Mouse (Mus musculus) macrophage (primary cell): Measurements from ENCODE around the gene Prss2. TPM values are rescaled to one million over a fixed set of nuclear protein-coding genes. Genes with fewer than 3 reads are reported as not detected.
"Not testable (repeated sequence)": the region's sequence is repeated elsewhere in the genome, so short reads cannot be mapped to it uniquely, and the experiment has no call there.

Experiments used
- H3K27ac ChIP-seq: fragments of 350-480 bp; formaldehyde crosslinking; 2 replicates; pipeline ENCODE4 v1.9.0; 2021
- H3K36me3 ChIP-seq: fragments of 350-480 bp; formaldehyde crosslinking; 2 replicates; pipeline ENCODE4 v1.9.0; 2021; ENCODE audit errors: inconsistent target
- H3K4me3 ChIP-seq: fragments of 350-480 bp; formaldehyde crosslinking; 2 replicates; pipeline ENCODE4 v1.9.0; 2021; ENCODE audit errors: inconsistent target
- H3K79me2 ChIP-seq: fragments of 350-480 bp; formaldehyde crosslinking; 2 replicates; pipeline ENCODE4 v1.9.0; 2021; ENCODE audit errors: inconsistent target
- WGBS: methylation state at CpG from one replicate; pipeline ENCODE4 v1.1.7; 2026; ENCODE audit warnings: inconsistent platforms; ENCODE audit not compliant: missing documents; 5-methylcytosine and 5-hydroxymethylcytosine counted together
- polyA plus RNA-seq: library from polyadenylated mRNA; stranded (reverse); fragments of 250-400 nt; gene quantifications from 3 replicates; pipeline ENCODE4 v1.2.4, GENCODE M21; 2018; ENCODE audit warnings: inconsistent platforms

Gene Prss2
- polyA plus RNA-seq, 1 experiment from 2014 or later = not detected

DNA sequence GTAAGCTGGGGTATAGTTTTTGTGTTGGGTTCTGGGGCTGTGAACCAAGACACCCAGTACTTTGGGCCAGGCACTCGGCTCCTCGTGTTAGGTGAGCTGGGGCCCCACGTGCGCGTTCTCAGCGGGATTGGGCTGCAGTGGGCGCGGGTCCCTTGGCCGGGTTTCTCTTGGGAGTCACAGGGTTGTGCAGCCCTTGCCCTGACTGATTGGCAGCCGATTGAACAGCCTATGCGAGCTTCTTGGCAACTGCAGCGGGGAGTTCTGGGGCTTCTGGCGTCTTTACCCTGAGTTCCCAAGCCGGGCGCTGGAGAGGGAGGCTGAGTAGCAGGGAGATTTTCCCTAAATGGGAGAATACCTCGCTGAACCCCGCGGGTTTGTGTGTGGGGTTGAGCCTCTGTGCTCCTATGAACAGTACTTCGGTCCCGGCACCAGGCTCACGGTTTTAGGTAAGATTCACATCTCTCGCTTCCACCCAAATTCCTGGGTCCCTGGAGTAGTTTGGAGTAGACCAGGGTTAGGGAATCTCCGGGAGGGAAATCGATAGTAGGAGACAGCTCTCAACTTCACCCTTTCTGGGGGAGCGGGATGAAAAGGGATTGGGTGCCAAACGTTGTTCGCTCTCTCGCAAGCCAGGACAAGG lies 21.9 kb downstream of the Prss2 start:
- Histone ChIP-seq H3K27ac (no peak overlapping the region), H3K36me3 (no peaks in the 10 kb centered on the region), H3K4me3 (no peak overlapping the region), H3K79me2 (no peaks in the 10 kb centered on the region)
- WGBS = 42% methylated on average over 28 of the region's 28 CpGs

GRCm38 (mm10) chr6:41544381-41544924 lies 22.9 kb downstream of the Prss2 start:
- 82% methylated on average over 5 of the region's 5 CpGs for WGBS
- Histone ChIP-seq H3K4me3 (no peak overlapping the region), H3K79me2 (no peaks in the 10 kb centered on the region), H3K27ac (no peak overlapping the region), H3K36me3 (no peaks in the 10 kb centered on the region)

- Histone ChIP-seq H3K36me3 (no peaks in the 10 kb centered on the region), H3K79me2 (no peaks in the 10 kb centered on the region), H3K4me3 (no peak overlapping the region), H3K27ac (no peak overlapping the region)
- 97% methylated on average over 4 of the region's 4 CpGs for WGBS
Measured at GRCm38 (mm10) chr6:41545266-41545665, 23.7 kb downstream of the Prss2 start.

GRCm38 (mm10) chr6:41547056-41547650 lies 25.6 kb downstream of the Prss2 start:
- Histone ChIP-seq H3K4me3 (no peak overlapping the region), H3K27ac (no peak overlapping the region)
- 99% methylated on average over 5 of the region's 5 CpGs for WGBS

GRCm38 (mm10) chr6:41548286-41548685 lies 26.7 kb downstream of the Prss2 start:
- Histone ChIP-seq H3K79me2 (no peaks in the 10 kb centered on the region), H3K27ac (no peak overlapping the region), H3K4me3 (no peak overlapping the region), H3K36me3 (no peaks in the 10 kb centered on the region)
- WGBS = 75% methylated on average over 1 of the region's 1 CpGs

More at GRCm38 (mm10) chr6:41547056-41547650, 25.6 kb downstream of the Prss2 start:
- H3K79me2 ChIP-seq = no peaks in the 10 kb centered on the region
- no peaks in the 10 kb centered on the region for H3K36me3 ChIP-seq

GRCm38 (mm10) chr6:41553356-41554010 lies 31.9 kb downstream of the Prss2 start:
- H3K4me3 ChIP-seq = no peak overlapping the region
- WGBS = 90% methylated on average over 5 of the region's 5 CpGs
- no peaks in the 10 kb centered on the region for H3K79me2 ChIP-seq
- no peaks in the 10 kb centered on the region for H3K36me3 ChIP-seq
- no peak overlapping the region for H3K27ac ChIP-seq

DNA sequence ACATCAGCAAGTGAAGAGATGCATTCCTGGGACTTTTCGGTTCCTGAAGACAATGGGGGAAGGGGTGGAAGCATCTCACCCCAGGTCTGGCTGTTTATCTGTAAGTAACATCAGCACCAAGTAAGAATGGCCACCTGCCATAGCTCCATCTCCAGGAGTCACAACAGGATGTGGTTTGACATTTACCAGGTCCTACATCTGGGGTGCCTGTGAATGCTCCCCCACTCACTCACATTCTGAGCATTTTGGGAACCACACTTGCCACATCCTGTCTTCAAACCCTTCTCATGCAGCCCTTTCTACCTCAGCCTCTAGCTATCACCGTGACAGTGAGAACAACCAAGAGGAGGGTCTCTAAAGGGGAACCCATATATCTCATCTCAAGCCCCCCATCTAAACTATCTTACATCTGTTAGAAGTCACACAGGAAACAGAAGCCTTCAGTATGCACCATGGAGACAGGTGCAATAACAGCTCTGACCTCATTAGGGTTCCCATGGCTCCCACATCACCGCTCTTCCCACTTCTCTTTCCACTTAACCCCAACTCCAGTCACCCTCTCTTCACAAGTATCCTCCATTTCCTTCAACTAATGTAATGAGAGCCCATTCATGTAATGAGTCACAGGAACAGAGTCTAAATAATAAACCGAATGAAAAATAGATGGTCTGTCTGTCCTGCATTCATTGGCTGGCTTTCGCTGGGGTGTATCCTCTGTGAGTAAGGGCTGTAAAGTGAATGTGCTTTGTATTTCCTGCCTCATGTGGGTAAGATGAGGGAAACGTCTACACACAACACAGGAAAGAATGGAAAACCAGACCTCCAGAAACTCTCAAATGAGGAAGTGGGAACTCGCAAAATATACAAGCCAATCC lies 32.9 kb downstream of the Prss2 start:
- Histone ChIP-seq H3K27ac (no peak overlapping the region), H3K36me3 (no peaks in the 10 kb centered on the region), H3K4me3 (no peak overlapping the region), H3K79me2 (no peaks in the 10 kb centered on the region)
- WGBS = 5% methylated on average over 7 of the region's 7 CpGs

GRCm38 (mm10) chr6:41556389-41556788 lies 34.8 kb downstream of the Prss2 start:
- H3K36me3 ChIP-seq = no peaks in the 10 kb centered on the region
- no peak overlapping the region for H3K4me3 ChIP-seq
- no peaks in the 10 kb centered on the region for H3K79me2 ChIP-seq
- no peak overlapping the region for H3K27ac ChIP-seq

- no peak overlapping the region for H3K4me3 ChIP-seq
- no peaks in the 10 kb centered on the region for H3K36me3 ChIP-seq
- H3K79me2 ChIP-seq = no peaks in the 10 kb centered on the region
- no peak overlapping the region for H3K27ac ChIP-seq
- 75% methylated on average over 5 of the region's 5 CpGs for WGBS
Measured at GRCm38 (mm10) chr6:41557468-41557867, 35.9 kb downstream of the Prss2 start.

DNA sequence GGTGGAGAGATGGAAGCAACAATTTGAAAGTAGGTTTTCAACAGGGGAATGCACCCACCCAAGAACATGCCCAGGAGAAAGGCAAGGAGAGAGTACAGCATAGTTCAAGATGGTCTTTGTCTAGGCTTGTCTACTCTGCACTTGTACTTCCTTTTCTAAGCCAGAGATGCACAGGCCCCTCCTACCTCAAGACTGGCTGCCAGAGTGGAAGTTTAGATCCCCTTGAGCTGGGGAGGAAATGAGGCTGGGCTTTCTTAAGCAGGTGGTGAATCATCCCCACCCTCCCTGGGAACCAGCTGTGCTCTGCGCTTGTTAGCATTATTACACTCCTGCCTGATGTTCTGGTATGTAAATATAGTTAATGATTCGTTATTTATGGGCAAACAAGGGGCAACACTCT lies 36.7 kb downstream of the Prss2 start:
- whole genome bisulfite sequencing = 18% methylated on average over 2 of the region's 2 CpGs

DNA sequence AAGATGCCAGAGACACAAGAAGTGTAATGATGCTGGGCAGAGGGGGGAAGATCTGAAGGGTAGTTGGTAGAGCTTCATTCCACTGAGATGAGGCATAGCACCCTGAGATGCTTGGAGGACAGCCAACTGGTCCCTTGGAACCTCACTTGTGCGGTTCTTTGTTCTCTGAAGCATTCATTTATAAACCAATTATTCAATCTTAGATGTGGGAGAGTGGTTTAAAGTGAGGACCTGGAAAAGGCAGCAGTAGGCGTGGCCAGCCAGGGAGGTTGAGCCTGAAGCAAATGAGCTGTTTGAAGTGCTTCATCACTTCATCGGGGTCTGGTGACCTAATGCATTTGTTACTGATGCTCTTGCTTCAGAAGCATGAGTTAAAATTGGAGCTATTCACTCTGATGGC lies 37.7 kb downstream of the Prss2 start:
- Histone ChIP-seq H3K79me2 (no peaks in the 10 kb centered on the region), H3K4me3 (no peak overlapping the region), H3K27ac (no peak overlapping the region), H3K36me3 (no peaks in the 10 kb centered on the region)
- 74% methylated on average over 3 of the region's 3 CpGs for WGBS

More for the DNA sequence above, 36.7 kb downstream of the Prss2 start:
- Histone ChIP-seq H3K4me3 (no peak overlapping the region), H3K79me2 (no peaks in the 10 kb centered on the region), H3K36me3 (no peaks in the 10 kb centered on the region), H3K27ac (no peak overlapping the region)

DNA sequence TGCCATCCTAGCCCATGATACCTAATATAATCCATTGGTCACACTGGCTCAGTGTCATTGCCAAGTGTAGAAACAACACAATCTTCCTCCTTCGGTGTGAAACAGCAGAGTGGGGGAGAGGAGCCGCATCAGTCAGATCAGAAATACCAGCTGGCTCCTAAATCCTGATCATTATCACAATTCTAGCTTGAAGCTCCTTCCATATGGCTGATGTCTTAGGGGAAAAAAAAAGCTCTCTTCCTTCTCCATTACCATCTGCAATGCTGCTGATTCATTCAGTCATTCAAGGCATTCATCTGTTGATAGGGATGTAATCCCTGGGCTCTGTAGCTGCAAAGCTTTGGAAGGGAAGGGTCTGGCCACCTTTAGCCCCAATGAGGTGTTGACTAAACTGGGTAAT lies 38.7 kb downstream of the Prss2 start:
- H3K27ac ChIP-seq = no peak overlapping the region

DNA sequence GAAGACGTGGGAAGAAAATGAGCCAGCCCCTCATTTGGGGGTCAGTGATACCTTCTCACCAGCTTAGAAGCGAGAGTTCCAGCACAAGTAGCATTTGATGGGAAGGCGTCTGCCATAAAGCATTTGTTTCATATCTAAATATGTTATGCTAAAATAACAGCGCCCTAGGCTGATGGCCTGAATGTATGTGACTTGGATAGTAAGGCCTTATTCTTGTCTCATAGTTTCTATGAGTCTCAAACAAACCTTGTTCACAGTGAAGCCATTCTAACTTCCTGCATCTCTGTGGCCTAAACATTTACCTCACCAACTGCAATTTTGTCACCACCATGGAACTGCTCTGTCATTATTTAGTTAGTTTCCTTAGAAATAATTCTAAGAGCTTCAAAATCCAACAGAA lies 41.0 kb downstream of the Prss2 start:
- no peaks in the 10 kb centered on the region for H3K79me2 ChIP-seq
- no peaks in the 10 kb centered on the region for H3K36me3 ChIP-seq
- H3K27ac ChIP-seq = no peak overlapping the region
- WGBS = 90% methylated on average over 4 of the region's 4 CpGs
- H3K4me3 ChIP-seq = no peak overlapping the region

More for the DNA sequence above, 38.7 kb downstream of the Prss2 start:
- Histone ChIP-seq H3K4me3 (no peak overlapping the region), H3K79me2 (no peaks in the 10 kb centered on the region), H3K36me3 (no peaks in the 10 kb centered on the region)
- WGBS = 94% methylated on average over 2 of the region's 2 CpGs

- H3K4me3 ChIP-seq, H3K36me3 ChIP-seq, H3K79me2 ChIP-seq, H3K27ac ChIP-seq: not testable (repeated sequence)
- WGBS = no CpG with 5 or more reads among the region's 23 CpGs
Measured at GRCm38 (mm10) chr6:41563104-41563951, 41.7 kb downstream of the Prss2 start.
